Mouse (Mus musculus) frontal cortex, adult 2 months (tissue): ENCODE data around the gene Nom1. TPM values are rescaled to one million over a fixed set of nuclear protein-coding genes. Genes with fewer than 3 reads are reported as not detected.
"Not testable (repeated sequence)": the region's sequence is repeated elsewhere in the genome, so short reads cannot be mapped to it uniquely, and the experiment has no call there.

Experiments
- DNase-seq, 2 experiments: peaks; one replicate each; pipeline ENCODE4 v3.0.0; 2022; ENCODE audit warnings: low spot score in 1 of 2; ENCODE audit errors: extremely low spot score in 1 of 2
- polyA plus RNA-seq: library from polyadenylated mRNA; depleted of rRNA; stranded (reverse); fragments of >200 nt; gene quantifications from 2 replicates; pipeline ENCODE4 v1.2.3, GENCODE M21; 2012; rRNA removed

The Nom1 gene
- 19.4 and 20.6 TPM in 2 replicates for polyA plus RNA-seq

GRCm38 (mm10) chr5:29434228-29434871, at the start of gene Nom1:
Nom1 (plus strand) TSS chr5:29434664.
- peak; percentile 81 to 95 for DNase-seq

- DNase-seq: no peak
These were observed 46.9 kb upstream of the Nom1 start for GRCm38 (mm10) chr5:29387591-29387990.

GRCm38 (mm10) chr5:29388181-29388943, 46.1 kb upstream of the Nom1 start:
- DNase-seq: no peak

- DNase-seq: peak in 1 of 2 experiments; percentile 87
These were observed 45.3 kb upstream of the Nom1 start for GRCm38 (mm10) chr5:29388944-29389765.

GRCm38 (mm10) chr5:29398427-29398826, 36.0 kb upstream of the Nom1 start:
- DNase-seq: no peak

GRCm38 (mm10) chr5:29410854-29411253, 23.6 kb upstream of the Nom1 start:
- no peak for DNase-seq

- DNase-seq: no peak
These were observed 21.4 kb upstream of the Nom1 start for GRCm38 (mm10) chr5:29413041-29413440.

- DNase-seq: not testable (repeated sequence)
These were observed 11.1 kb upstream of the Nom1 start for GRCm38 (mm10) chr5:29423330-29423729.

GRCm38 (mm10) chr5:29434872-29435358, 451 bp downstream of the Nom1 start:
- DNase-seq: peak in 1 of 2 experiments; percentile 22

- no peak for DNase-seq
These were observed 1.0 kb downstream of the Nom1 start for GRCm38 (mm10) chr5:29435491-29435890.

GRCm38 (mm10) chr5:29436728-29437127, 2.3 kb downstream of the Nom1 start:
- not testable (repeated sequence) for DNase-seq

GRCm38 (mm10) chr5:29445275-29445674, 10.8 kb downstream of the Nom1 start:
- DNase-seq: no peak

- no peak for DNase-seq
These were observed 17.9 kb downstream of the Nom1 start for GRCm38 (mm10) chr5:29452352-29452751.

GRCm38 (mm10) chr5:29456895-29457656, 22.6 kb downstream of the Nom1 start:
- no peak for DNase-seq

GRCm38 (mm10) chr5:29462943-29463686, 28.7 kb downstream of the Nom1 start:
- no peak for DNase-seq

- DNase-seq: no peak
These were observed 33.3 kb downstream of the Nom1 start for GRCm38 (mm10) chr5:29467489-29468350.

GRCm38 (mm10) chr5:29468351-29469065, 34.0 kb downstream of the Nom1 start:
- DNase-seq: no peak

- DNase-seq: no peak
These were observed 35.0 kb downstream of the Nom1 start for GRCm38 (mm10) chr5:29469501-29469900.
